Mouse (Mus musculus) testis, adult 2 months (tissue): ENCODE data around the gene Mxra7.

Source experiments
- CTCF ChIP-seq: fragments of 200-500 bp; IDR thresholded peaks from 2 replicates; pipeline ENCODE4 v1.5.1; 2012; ENCODE audit warnings: low read depth, mild to moderate bottlenecking, inconsistent platforms, low read length, moderate library complexity; ENCODE audit not compliant: control insufficient read depth, insufficient read depth, insufficient replicate concordance
- POLR2A ChIP-seq: fragments of 200-500 bp; IDR thresholded peaks from 2 replicates; pipeline ENCODE4 v1.6.1; 2012; ENCODE audit warnings: low read depth, mild to moderate bottlenecking, inconsistent platforms, low read length, moderate library complexity; ENCODE audit not compliant: control insufficient read depth

- no peak for TF ChIP-seq CTCF
- no peak for TF ChIP-seq POLR2A
These were observed 26.4 kb upstream of the Mxra7 start for GRCm38 (mm10) chr11:116854279-116854678.
